Mouse (Mus musculus): ENCODE data around the gene Nudt22. TPM values are rescaled to one million over a fixed set of nuclear protein-coding genes. Genes with fewer than 3 reads are reported as not detected.

Gene Nudt22
- polyA plus RNA-seq, 1 experiment from 2014 or later: 15.3 TPM

- Histone ChIP-seq H3K9me3 (ENCODE audit: control insufficient read depth, low read depth, low read length) (no peaks in the 10 kb centered on the region), H3K27ac (ENCODE audit: low read length) (no peak overlapping the region), H3K4me1 (ENCODE audit: control insufficient read depth, insufficient read depth, low read length) (peaks cover 20% of the 10 kb centered on the region), H3K27me3 (ENCODE audit: control insufficient read depth, insufficient read depth, low read length) (no peaks in the 10 kb centered on the region), H3K9ac (replicated peaks; ENCODE audit: low read depth, low read length) (no peak overlapping the region), H3K36me3 (ENCODE audit: control insufficient read depth, insufficient read depth, low read length) (peaks cover 23% of the 10 kb centered on the region; the same call in 1 of the 2 replicates), H3K4me3 (ENCODE audit: low read depth, low read length) (no peak overlapping the region), H3K4me2 (replicated peaks; ENCODE audit: low read depth, low read length) (no peak overlapping the region)
- 87% methylated on average over 19 of the region's 19 CpGs for WGBS
- no peak for ATAC-seq (ENCODE audit: insufficient number of reproducible peaks, insufficient read depth, low FRiP score, low read depth)
Measured at GRCm38 (mm10) chr19:6985300-6985699, 10.6 kb downstream of the Nudt22 start.

- Histone ChIP-seq H3K36me3 (ENCODE audit: control insufficient read depth, insufficient read depth, low read length) (peaks cover 23% of the 10 kb centered on the region; the same call in 1 of the 2 replicates), H3K4me2 (replicated peaks; ENCODE audit: low read depth, low read length) (no peak overlapping the region), H3K9me3 (ENCODE audit: control insufficient read depth, low read depth, low read length) (no peaks in the 10 kb centered on the region), H3K27ac (ENCODE audit: low read length) (no peak overlapping the region), H3K4me1 (ENCODE audit: control insufficient read depth, insufficient read depth, low read length) (peaks cover 28% of the 10 kb centered on the region), H3K9ac (replicated peaks; ENCODE audit: low read depth, low read length) (no peak overlapping the region), H3K4me3 (ENCODE audit: low read depth, low read length) (no peak overlapping the region), H3K27me3 (ENCODE audit: control insufficient read depth, insufficient read depth, low read length) (no peaks in the 10 kb centered on the region)
- no peak for ATAC-seq (ENCODE audit: insufficient number of reproducible peaks, insufficient read depth, low FRiP score, low read depth)
- 94% methylated on average over 5 of the region's 5 CpGs for WGBS
Measured at GRCm38 (mm10) chr19:6983621-6984020, 12.3 kb downstream of the Nudt22 start.

- Histone ChIP-seq H3K9ac (replicated peaks; ENCODE audit: low read depth, low read length) (no peak overlapping the region), H3K9me3 (ENCODE audit: control insufficient read depth, low read depth, low read length) (no peaks in the 10 kb centered on the region), H3K4me2 (replicated peaks; ENCODE audit: low read depth, low read length) (peak overlapping the region; percentile 76; the same call in 1 of the 2 replicates), H3K27me3 (ENCODE audit: control insufficient read depth, insufficient read depth, low read length) (no peaks in the 10 kb centered on the region), H3K36me3 (ENCODE audit: control insufficient read depth, insufficient read depth, low read length) (peaks cover 36% of the 10 kb centered on the region), H3K27ac (ENCODE audit: low read length) (no peak overlapping the region), H3K4me1 (ENCODE audit: control insufficient read depth, insufficient read depth, low read length) (peaks cover 26% of the 10 kb centered on the region), H3K4me3 (ENCODE audit: low read depth, low read length) (0 out of 2 replicates have a peak overlapping the region, but pooled peaks have one; percentile 67)
- 89% methylated on average over 4 of the region's 4 CpGs for WGBS
- no peak for ATAC-seq (ENCODE audit: insufficient number of reproducible peaks, insufficient read depth, low FRiP score, low read depth)
Measured at GRCm38 (mm10) chr19:6981465-6981864, 14.5 kb downstream of the Nudt22 start.

GRCm38 (mm10) chr19:6980381-6981093, 15.4 kb downstream of the Nudt22 start, which contains the start of gene Fkbp2:
TSS of gene Fkbp2 (minus strand) at chr19:6980501.
- Histone ChIP-seq H3K4me2 (replicated peaks; ENCODE audit: low read depth, low read length) (peak within 1 kb of the TSS; percentile 76), H3K9ac (replicated peaks; ENCODE audit: low read depth, low read length) (peak within 1 kb of the TSS; percentile 60), H3K27ac (ENCODE audit: low read length) (peak within 1 kb of the TSS; percentile 82), H3K4me1 (ENCODE audit: control insufficient read depth, insufficient read depth, low read length) (peaks cover 30% of the 10 kb centered on the region), H3K36me3 (ENCODE audit: control insufficient read depth, insufficient read depth, low read length) (peaks cover 36% of the 10 kb centered on the region), H3K27me3 (ENCODE audit: control insufficient read depth, insufficient read depth, low read length) (no peaks in the 10 kb centered on the region), H3K4me3 (ENCODE audit: low read depth, low read length) (peak within 1 kb of the TSS; percentile 67), H3K9me3 (ENCODE audit: control insufficient read depth, low read depth, low read length) (no peaks in the 10 kb centered on the region)
- ATAC-seq (ENCODE audit: insufficient number of reproducible peaks, insufficient read depth, low FRiP score, low read depth): peak; percentile 88
- 2% methylated on average over 38 of the region's 38 CpGs for WGBS

GRCm38 (mm10) chr19:6979486-6980380, 16.2 kb downstream of the Nudt22 start:
- H3K9me3 ChIP-seq (ENCODE audit: control insufficient read depth, low read depth, low read length): no peaks in the 10 kb centered on the region
- no peaks in the 10 kb centered on the region for H3K27me3 ChIP-seq (ENCODE audit: control insufficient read depth, insufficient read depth, low read length)
- peak overlapping the region; percentile 76 for H3K4me2 ChIP-seq (replicated peaks; ENCODE audit: low read depth, low read length)
- H3K9ac ChIP-seq (replicated peaks; ENCODE audit: low read depth, low read length): peak overlapping the region; percentile 60
- WGBS: under 1% methylated on average over 58 of the region's 59 CpGs
- H3K36me3 ChIP-seq (ENCODE audit: control insufficient read depth, insufficient read depth, low read length): peaks cover 28% of the 10 kb centered on the region
- peaks cover 30% of the 10 kb centered on the region for H3K4me1 ChIP-seq (ENCODE audit: control insufficient read depth, insufficient read depth, low read length)
- peak overlapping the region; percentile 82 for H3K27ac ChIP-seq (ENCODE audit: low read length)
- peak overlapping the region; percentile 67 for H3K4me3 ChIP-seq (ENCODE audit: low read depth, low read length)
- ATAC-seq (ENCODE audit: insufficient number of reproducible peaks, insufficient read depth, low FRiP score, low read depth): peak; percentile 89

DNA sequence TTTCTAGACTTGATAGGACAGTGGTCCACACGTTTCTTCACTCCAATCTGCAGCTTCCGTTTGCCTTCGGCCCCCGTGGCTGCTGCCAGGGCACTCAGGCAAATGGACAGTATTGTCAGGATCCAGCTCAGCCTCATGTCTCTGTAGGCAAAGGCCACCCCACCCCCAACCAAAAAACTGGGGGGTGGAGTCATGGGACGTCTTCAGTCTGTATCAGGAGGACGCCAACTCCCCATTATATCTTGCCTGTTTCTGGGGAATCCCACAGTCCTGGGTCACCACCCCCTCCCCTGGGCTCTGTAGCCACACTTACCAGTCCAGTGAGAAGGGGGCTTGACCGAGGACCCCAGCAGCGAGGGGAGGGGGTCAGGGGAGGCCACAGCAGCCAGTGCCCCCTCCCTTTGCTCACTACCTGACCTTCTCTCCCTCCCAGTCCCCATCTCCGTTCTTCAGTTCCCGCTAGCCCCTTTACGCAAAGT, 16.9 kb downstream of the Nudt22 start:
- ATAC-seq (ENCODE audit: insufficient number of reproducible peaks, insufficient read depth, low FRiP score, low read depth): no peak
- H3K4me3 ChIP-seq (ENCODE audit: low read depth, low read length): peak overlapping the region; percentile 67

DNA sequence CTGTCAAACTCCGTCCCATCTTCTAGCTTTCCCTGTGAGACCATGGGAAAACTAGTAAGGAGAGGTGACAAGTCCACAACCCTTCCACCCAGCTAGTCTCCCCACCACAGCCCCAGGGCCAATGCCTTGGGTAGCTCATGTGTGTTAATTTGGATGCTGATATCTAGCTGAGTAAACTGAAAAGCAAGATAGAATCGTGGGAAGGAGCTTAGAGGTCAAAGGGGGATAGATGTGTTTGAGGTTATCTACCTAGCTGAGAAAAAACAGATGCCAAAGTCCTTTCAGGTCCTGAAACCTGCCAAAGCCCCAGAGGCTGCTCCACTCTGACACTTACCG, 17.3 kb downstream of the Nudt22 start:
- peaks cover 34% of the 10 kb centered on the region for H3K4me1 ChIP-seq (ENCODE audit: control insufficient read depth, insufficient read depth, low read length)
- H3K27ac ChIP-seq (ENCODE audit: low read length): peak overlapping the region; percentile 41
- ATAC-seq (ENCODE audit: insufficient number of reproducible peaks, insufficient read depth, low FRiP score, low read depth): no peak
- no peaks in the 10 kb centered on the region for H3K27me3 ChIP-seq (ENCODE audit: control insufficient read depth, insufficient read depth, low read length)
- H3K4me3 ChIP-seq (ENCODE audit: low read depth, low read length): peak overlapping the region; percentile 67
- H3K9ac ChIP-seq (replicated peaks; ENCODE audit: low read depth, low read length): peak overlapping the region; percentile 60; the same call in 1 of the 2 replicates
- 29% methylated on average over 3 of the region's 3 CpGs for WGBS
- H3K36me3 ChIP-seq (ENCODE audit: control insufficient read depth, insufficient read depth, low read length): peaks cover 23% of the 10 kb centered on the region
- no peaks in the 10 kb centered on the region for H3K9me3 ChIP-seq (ENCODE audit: control insufficient read depth, low read depth, low read length)
- peak overlapping the region; percentile 76 for H3K4me2 ChIP-seq (replicated peaks; ENCODE audit: low read depth, low read length)

More for the DNA sequence above, 16.9 kb downstream of the Nudt22 start:
- 8% methylated on average over 11 of the region's 11 CpGs for WGBS
- H3K27me3 ChIP-seq (ENCODE audit: control insufficient read depth, insufficient read depth, low read length): no peaks in the 10 kb centered on the region
- peak overlapping the region; percentile 76 for H3K4me2 ChIP-seq (replicated peaks; ENCODE audit: low read depth, low read length)
- peak overlapping the region; percentile 66 for H3K27ac ChIP-seq (ENCODE audit: low read length)
- peaks cover 27% of the 10 kb centered on the region for H3K36me3 ChIP-seq (ENCODE audit: control insufficient read depth, insufficient read depth, low read length)
- H3K9ac ChIP-seq (replicated peaks; ENCODE audit: low read depth, low read length): peak overlapping the region; percentile 60
- H3K4me1 ChIP-seq (ENCODE audit: control insufficient read depth, insufficient read depth, low read length): peaks cover 30% of the 10 kb centered on the region
- H3K9me3 ChIP-seq (ENCODE audit: control insufficient read depth, low read depth, low read length): no peaks in the 10 kb centered on the region
